Mouse (Mus musculus) kidney, embryonic 14.5 days (tissue): ENCODE results near the gene Herc2. TPM values are rescaled to one million over a fixed set of nuclear protein-coding genes. Genes with fewer than 3 reads are reported as not detected.

Source experiments
- ATAC-seq: fragments of 200-750 bp; cut with Nextera tagmentation; 2 replicates; pipeline ENCODE4 v1.8.0; 2017; ENCODE audit warnings: moderate number of reproducible peaks, mild to moderate bottlenecking, moderate TSS enrichment, moderate library complexity; ENCODE audit not compliant: low FRiP score, low TSS enrichment
- H3K27ac ChIP-seq: fragments of 300-500 bp; sonication (generic); 2 replicates; pipeline ENCODE4 v1.5.1; 2014; ENCODE audit warnings: low read depth, mild to moderate bottlenecking, low read length, moderate library complexity, mixed read lengths
- H3K27me3 ChIP-seq: fragments of 300-500 bp; sonication (generic); 2 replicates; pipeline ENCODE4 v1.6.1; 2014; ENCODE audit warnings: mild to moderate bottlenecking, low read length; ENCODE audit not compliant: control insufficient read depth, insufficient read depth
- H3K36me3 ChIP-seq: fragments of 300-500 bp; sonication (generic); 2 replicates; pipeline ENCODE4 v1.6.1; 2014; ENCODE audit warnings: low read length, mixed read lengths; ENCODE audit not compliant: control insufficient read depth, insufficient read depth
- H3K4me1 ChIP-seq: fragments of 300-500 bp; sonication (generic); 2 replicates; pipeline ENCODE4 v1.6.1; 2014; ENCODE audit warnings: low read length, mixed read lengths; ENCODE audit not compliant: control insufficient read depth, insufficient read depth
- H3K4me2 ChIP-seq: fragments of 300-500 bp; sonication (generic); replicated peaks from 2 replicates; pipeline ENCODE4 v1.6.1; 2014; ENCODE audit warnings: low read depth, mild to moderate bottlenecking, low read length
- H3K4me3 ChIP-seq: fragments of 300-500 bp; sonication (generic); 2 replicates; pipeline ENCODE4 v1.5.1; 2014; ENCODE audit warnings: mild to moderate bottlenecking, low read length
- H3K9ac ChIP-seq: fragments of 300-500 bp; sonication (generic); 2 replicates; pipeline ENCODE4 v1.6.1; 2014; ENCODE audit warnings: low read depth, mild to moderate bottlenecking, low read length, moderate library complexity
- H3K9me3 ChIP-seq: fragments of 300-500 bp; sonication (generic); 2 replicates; pipeline ENCODE4 v1.6.1; 2016; ENCODE audit warnings: low read length; ENCODE audit not compliant: control insufficient read depth
- WGBS: fragments of 180-500 bp; shearing (Covaris S2); extraction: QIAGEN DNeasy Blood & Tissue Kit; methylation state at CpG from one replicate; pipeline ENCODE4 v1.1.7; 2014; 5-methylcytosine and 5-hydroxymethylcytosine counted together
- polyA plus RNA-seq: library from polyadenylated mRNA; unstranded; fragments of >200 nt; fragmentation: Nextera tagmentation; extraction: Ambion mirVana; gene quantifications from 2 replicates; pipeline ENCODE4 v1.2.1, GENCODE M21; 2014

The Herc2 gene
- polyA plus RNA-seq, 1 experiment from 2014 or later = 27.9 TPM

- Histone ChIP-seq H3K9ac (no peak overlapping the region), H3K4me2 (no peak overlapping the region), H3K9me3 (no peaks in the 10 kb centered on the region), H3K36me3 (peaks cover 48% of the 10 kb centered on the region), H3K27me3 (no peaks in the 10 kb centered on the region), H3K27ac (no peak overlapping the region), H3K4me3 (no peak overlapping the region), H3K4me1 (no peaks in the 10 kb centered on the region)
- WGBS = 90% methylated on average over 3 of the region's 3 CpGs
- no peak for ATAC-seq
These were observed 96.4 kb downstream of the Herc2 start for GRCm38 (mm10) chr7:56146424-56146823.

GRCm38 (mm10) chr7:56148925-56149324 lies 98.9 kb downstream of the Herc2 start:
- 94% methylated on average over 7 of the region's 7 CpGs for WGBS
- no peak for ATAC-seq
- H3K36me3 ChIP-seq = peaks cover 57% of the 10 kb centered on the region

GRCm38 (mm10) chr7:56151885-56152676 lies 102.1 kb downstream of the Herc2 start:
- Histone ChIP-seq H3K9ac (no peak overlapping the region), H3K4me2 (no peak overlapping the region), H3K27ac (no peak overlapping the region), H3K9me3 (no peaks in the 10 kb centered on the region), H3K4me1 (no peaks in the 10 kb centered on the region), H3K36me3 (peaks cover 67% of the 10 kb centered on the region), H3K27me3 (no peaks in the 10 kb centered on the region), H3K4me3 (no peak overlapping the region)
- ATAC-seq = no peak
- whole genome bisulfite sequencing = 95% methylated on average over 16 of the region's 16 CpGs

More at GRCm38 (mm10) chr7:56148925-56149324, 98.9 kb downstream of the Herc2 start:
- no peaks in the 10 kb centered on the region for H3K4me1 ChIP-seq
- H3K9ac ChIP-seq = no peak overlapping the region
- H3K4me2 ChIP-seq = no peak overlapping the region
- H3K4me3 ChIP-seq = no peak overlapping the region
- H3K27me3 ChIP-seq = no peaks in the 10 kb centered on the region
- H3K27ac ChIP-seq = no peak overlapping the region
- H3K9me3 ChIP-seq = no peaks in the 10 kb centered on the region

- no peak overlapping the region for H3K4me3 ChIP-seq
- H3K4me1 ChIP-seq = no peaks in the 10 kb centered on the region
- peaks cover 71% of the 10 kb centered on the region for H3K36me3 ChIP-seq
- no peak overlapping the region for H3K27ac ChIP-seq
- no peaks in the 10 kb centered on the region for H3K27me3 ChIP-seq
- H3K9ac ChIP-seq = no peak overlapping the region
- ATAC-seq = no peak
- no peaks in the 10 kb centered on the region for H3K9me3 ChIP-seq
- H3K4me2 ChIP-seq = no peak overlapping the region
- 82% methylated on average over 9 of the region's 9 CpGs for WGBS
These were observed 103.2 kb downstream of the Herc2 start for GRCm38 (mm10) chr7:56153161-56153560.

GRCm38 (mm10) chr7:56153625-56154024 lies 103.6 kb downstream of the Herc2 start:
- ATAC-seq = no peak
- no peak overlapping the region for H3K27ac ChIP-seq
- 82% methylated on average over 12 of the region's 12 CpGs for WGBS

GRCm38 (mm10) chr7:56163316-56163715 lies 113.3 kb downstream of the Herc2 start:
- Histone ChIP-seq H3K9ac (no peak overlapping the region), H3K4me3 (no peak overlapping the region), H3K9me3 (no peaks in the 10 kb centered on the region), H3K36me3 (peaks cover 28% of the 10 kb centered on the region), H3K27me3 (no peaks in the 10 kb centered on the region), H3K27ac (no peak overlapping the region), H3K4me1 (no peaks in the 10 kb centered on the region), H3K4me2 (no peak overlapping the region)
- WGBS = 79% methylated on average over 4 of the region's 4 CpGs
- ATAC-seq = no peak

More at GRCm38 (mm10) chr7:56153625-56154024, 103.6 kb downstream of the Herc2 start:
- Histone ChIP-seq H3K9me3 (no peaks in the 10 kb centered on the region), H3K27me3 (no peaks in the 10 kb centered on the region), H3K4me2 (no peak overlapping the region), H3K36me3 (peaks cover 71% of the 10 kb centered on the region), H3K4me1 (no peaks in the 10 kb centered on the region), H3K4me3 (no peak overlapping the region), H3K9ac (no peak overlapping the region)

GRCm38 (mm10) chr7:56168713-56169112 lies 118.7 kb downstream of the Herc2 start:
- peaks cover 30% of the 10 kb centered on the region for H3K36me3 ChIP-seq
- no peaks in the 10 kb centered on the region for H3K27me3 ChIP-seq
- no peak for ATAC-seq
- H3K27ac ChIP-seq = no peak overlapping the region
- H3K4me3 ChIP-seq = no peak overlapping the region
- no peak overlapping the region for H3K4me2 ChIP-seq
- no peaks in the 10 kb centered on the region for H3K4me1 ChIP-seq
- no peak overlapping the region for H3K9ac ChIP-seq
- WGBS = 72% methylated on average over 7 of the region's 7 CpGs
- H3K9me3 ChIP-seq = no peaks in the 10 kb centered on the region

- ATAC-seq = no peak
- WGBS = 87% methylated on average over 3 of the region's 3 CpGs
These were observed 127.4 kb downstream of the Herc2 start for GRCm38 (mm10) chr7:56177371-56177770.

GRCm38 (mm10) chr7:56191041-56191440 lies 141.0 kb downstream of the Herc2 start:
- Histone ChIP-seq H3K36me3 (peaks cover 55% of the 10 kb centered on the region), H3K4me3 (no peak overlapping the region), H3K4me1 (no peaks in the 10 kb centered on the region), H3K9ac (no peak overlapping the region), H3K4me2 (no peak overlapping the region), H3K27me3 (no peaks in the 10 kb centered on the region), H3K9me3 (no peaks in the 10 kb centered on the region), H3K27ac (no peak overlapping the region)
- 95% methylated on average over 6 of the region's 6 CpGs for WGBS
- ATAC-seq = no peak

More at GRCm38 (mm10) chr7:56177371-56177770, 127.4 kb downstream of the Herc2 start:
- H3K4me1 ChIP-seq = no peaks in the 10 kb centered on the region
- no peak overlapping the region for H3K9ac ChIP-seq
- no peaks in the 10 kb centered on the region for H3K9me3 ChIP-seq
- no peak overlapping the region for H3K27ac ChIP-seq
- H3K27me3 ChIP-seq = no peaks in the 10 kb centered on the region
- peaks cover 23% of the 10 kb centered on the region; the same call in 1 of the 2 replicates for H3K36me3 ChIP-seq
- H3K4me3 ChIP-seq = no peak overlapping the region
- H3K4me2 ChIP-seq = no peak overlapping the region
